In the genomic region with DNA sequence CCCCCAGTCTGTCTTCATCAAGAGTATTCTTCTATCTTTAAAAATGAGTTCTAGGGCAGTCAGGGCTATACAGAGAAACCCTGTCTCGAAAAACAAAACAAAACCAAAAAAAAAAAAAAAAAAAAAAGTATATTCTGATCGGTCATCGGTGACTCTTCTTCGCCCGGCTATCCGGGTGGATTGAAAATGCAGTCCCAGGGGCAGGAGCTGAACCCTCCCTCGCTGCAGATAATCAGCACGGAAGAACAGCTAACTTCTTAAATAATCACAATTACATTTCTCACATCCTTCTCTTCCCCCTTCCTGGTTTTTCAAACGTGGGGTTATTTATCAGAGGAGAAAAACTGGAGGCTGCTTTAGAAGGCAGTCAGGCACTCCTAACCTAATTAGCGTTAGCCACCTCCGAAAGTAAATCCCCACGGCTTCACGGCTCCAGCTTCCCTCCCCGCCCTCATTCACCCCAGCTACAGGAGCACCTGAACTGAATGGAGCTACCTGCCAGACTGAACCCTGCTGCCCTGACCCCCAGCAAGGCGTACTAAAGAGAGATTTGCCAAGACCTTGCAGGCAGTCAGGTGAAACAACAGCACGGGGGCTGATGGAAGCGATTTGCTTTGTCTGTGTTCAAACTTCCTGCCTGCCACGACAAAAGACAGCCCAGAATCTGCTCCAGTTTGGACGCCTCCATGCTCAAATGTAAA, we compare ENCODE assay signal across 7 mouse cellular contexts.
DNase-seq lines count a peak whose midpoint lies in the region; ATAC-seq lines count a peak whose summit lies in the region.

No protein-coding gene starts in this region.

- peak overlapping the region; percentile 22 for H3K4me3 ChIP-seq in forebrain, embryonic 14.5 days (ENCODE audit: low read depth, low read length)
- H3K4me3 ChIP-seq in neural tube, embryonic 13.5 days = peak overlapping the region; percentile 37

- peak overlapping the region; percentile 56 for H3K4me2 ChIP-seq in forebrain, embryonic 14.5 days (ENCODE audit: low read length)
- H3K4me2 ChIP-seq in neural tube, embryonic 13.5 days = peak overlapping the region; percentile 63

- 2% methylated on average over 19 of the region's 19 CpGs for WGBS in forebrain, embryonic 14.5 days
- 2% methylated on average over 19 of the region's 19 CpGs for WGBS in neural tube, embryonic 13.5 days

- peaks cover 19% of the 10 kb centered on the region for H3K4me1 ChIP-seq in forebrain, embryonic 14.5 days (ENCODE audit: control insufficient read depth, insufficient read depth, low read length)
- H3K4me1 ChIP-seq in neural tube, embryonic 13.5 days (replicated peaks) = peaks cover 20% of the 10 kb centered on the region

- peak; percentile 21; the same call in 1 of the 2 replicates for ATAC-seq in forebrain, embryonic 14.5 days
- ATAC-seq in neural tube, embryonic 13.5 days (ENCODE audit: low read depth) = peak; percentile 37

- no peak overlapping the region for H3K27ac ChIP-seq in forebrain, embryonic 14.5 days (ENCODE audit: low read depth, low read length)
- H3K27ac ChIP-seq in neural tube, embryonic 13.5 days (replicated peaks) = peak overlapping the region; percentile 67

- DNase-seq in thymus, postnatal 4 days = peak; percentile 10
- DNase-seq in thymus, postnatal 25 days = no peak
- peak; percentile 39 for DNase-seq in forebrain, embryonic 14.5 days (ENCODE audit: low spot score)
- peak; percentile 10 to 23 for DNase-seq in kidney, postnatal 4 days
- DNase-seq in gastrocnemius, adult 18-20 months (ENCODE audit: low spot score) = no peak
- DNase-seq in gastrocnemius, postnatal 4 days (ENCODE audit: low spot score in 2 of 2) = no peak

- H3K27me3 ChIP-seq in forebrain, embryonic 14.5 days (replicated peaks; ENCODE audit: control insufficient read depth, insufficient read depth, low read length) = no peaks in the 10 kb centered on the region
- H3K27me3 ChIP-seq in neural tube, embryonic 13.5 days = peaks cover 4% of the 10 kb centered on the region; the same call in 1 of the 2 replicates

- H3K36me3 ChIP-seq in forebrain, embryonic 14.5 days (ENCODE audit: control insufficient read depth, insufficient read depth, low read length) = no peaks in the 10 kb centered on the region
- H3K36me3 ChIP-seq in neural tube, embryonic 13.5 days = no peaks in the 10 kb centered on the region

- no peaks in the 10 kb centered on the region for H3K9me3 ChIP-seq in forebrain, embryonic 14.5 days (replicated peaks; ENCODE audit: control insufficient read depth, low read length)
- no peaks in the 10 kb centered on the region for H3K9me3 ChIP-seq in neural tube, embryonic 13.5 days

- peak overlapping the region; percentile 51 for H3K9ac ChIP-seq in forebrain, embryonic 14.5 days (ENCODE audit: low read length)
- H3K9ac ChIP-seq in neural tube, embryonic 13.5 days = peak overlapping the region; percentile 55

Comparison
In these comparisons a context has a peak if more than half of its experiments do, and no peak if none do; other contexts are left out.
1. DNase-seq: peak in thymus, postnatal 4 days (single experiment), forebrain, embryonic 14.5 days (single experiment) and kidney, postnatal 4 days (2 of 2); none in thymus, postnatal 25 days (single experiment), gastrocnemius, adult 18-20 months (single experiment) and gastrocnemius, postnatal 4 days (0 of 2).